Mouse (Mus musculus): ENCODE data around the gene Usp28.

- TF ChIP-seq POLR2A (IDR thresholded peaks at IDR 0.05; ENCODE audit: borderline replicate concordance, control insufficient read depth, low read depth, low read length) (no peak), CTCF (IDR thresholded peaks at IDR 0.05; ENCODE audit: control insufficient read depth, insufficient read depth, low read length) (no peak)
These were observed 4.8 kb upstream of the Usp28 start for GRCm38 (mm10) chr9:48980371-48980770.
